Comparison of ENCODE assay signal across 18 mouse cellular contexts in the genomic region with DNA sequence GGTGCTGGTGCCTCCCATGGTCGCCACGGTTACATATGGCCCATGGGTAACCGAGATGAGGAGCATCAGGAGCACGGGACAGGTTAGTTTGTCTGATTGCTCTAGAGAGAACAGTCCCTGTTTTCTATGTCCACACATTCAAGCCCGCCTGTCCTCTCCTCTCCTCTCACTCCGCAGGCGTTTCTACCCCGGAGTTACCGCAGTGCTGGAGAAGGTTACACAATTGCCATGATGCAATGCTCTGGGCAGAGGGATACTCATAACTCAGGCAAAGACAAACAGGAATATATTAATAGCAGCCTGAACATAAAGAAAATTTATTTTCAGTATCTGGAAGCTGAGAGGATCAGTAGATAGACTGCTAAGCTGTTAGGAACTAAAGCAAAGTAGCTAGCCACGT. TPM values are rescaled to one million over a fixed set of nuclear protein-coding genes. Genes with fewer than 3 reads are reported as not detected.
A peak's percentile ranks its signal among the peaks of the same experiment; 100 is the strongest.
DNase-seq lines count a peak whose midpoint lies in the region; ATAC-seq lines count a peak whose summit lies in the region.
"Had no signal": no experiment of that assay in that cellular context is flagged by ENCODE, and none has a peak within 500 bp of the region (broad histone marks: within the 10 kb centered on the region; RNA-seq: fewer than 3 reads in every experiment).

No protein-coding gene starts in this region.

- peaks cover 70% of the 10 kb centered on the region for H3K4me1 ChIP-seq in heart, embryonic 13.5 days
- H3K4me1 ChIP-seq in lung, embryonic 16.5 days (replicated peaks; ENCODE audit: control insufficient read depth, insufficient read depth, low read length) = no peaks in the 10 kb centered on the region
- H3K4me1 ChIP-seq: midbrain, embryonic 12.5 days had no signal

- peaks cover 6% of the 10 kb centered on the region; the same call in 1 of the 2 replicates for H3K36me3 ChIP-seq in heart, embryonic 13.5 days
- H3K36me3 ChIP-seq in lung, embryonic 16.5 days (ENCODE audit: control insufficient read depth, insufficient read depth, low read length) = no peaks in the 10 kb centered on the region
- H3K36me3 ChIP-seq: liver, embryonic 13.5 days; midbrain, embryonic 12.5 days had no signal

- no peaks in the 10 kb centered on the region for H3K9me3 ChIP-seq in heart, embryonic 13.5 days
- H3K9me3 ChIP-seq in lung, embryonic 16.5 days (ENCODE audit: control insufficient read depth, low read length) = no peaks in the 10 kb centered on the region
- H3K9me3 ChIP-seq: liver, embryonic 13.5 days; midbrain, embryonic 12.5 days had no signal

- no peak overlapping the region for H3K4me2 ChIP-seq in heart, embryonic 13.5 days
- H3K4me2 ChIP-seq in lung, embryonic 16.5 days (ENCODE audit: low read depth, low read length) = no peak overlapping the region
- H3K4me2 ChIP-seq: liver, embryonic 13.5 days; midbrain, embryonic 12.5 days had no signal

- DNase-seq in heart, postnatal 25 days (ENCODE audit: low spot score) = no peak
- peak; percentile 6 for DNase-seq in ovary, postnatal 14 days (ENCODE audit: low spot score)
- no peak for DNase-seq in ovary, postnatal 36 days (ENCODE audit: low spot score)
- no peak for DNase-seq in Muller cell, postnatal 12 days (ENCODE audit: inconsistent ontology term)
- DNase-seq in cerebellum, postnatal 4 days (ENCODE audit: low spot score in 2 of 2) = no peak
- DNase-seq in urinary bladder, postnatal 25 days (ENCODE audit: low spot score) = no peak
- DNase-seq: cerebellum, adult 2 months; forebrain, postnatal 0 days; gastrocnemius, postnatal 10 days; heart, postnatal 36 days; kidney, adult 8-10 months; liver, embryonic 13.5 days; right cerebral cortex, postnatal 4 days had no signal

- no peak overlapping the region for H3K4me3 ChIP-seq in heart, embryonic 13.5 days
- H3K4me3 ChIP-seq in lung, embryonic 16.5 days (ENCODE audit: low read length) = no peak overlapping the region
- H3K4me3 ChIP-seq: left cerebral cortex, adult 2 months; liver, embryonic 13.5 days; midbrain, embryonic 12.5 days had no signal

- peak overlapping the region; percentile 44 for H3K27ac ChIP-seq in heart, embryonic 13.5 days (replicated peaks)
- H3K27ac ChIP-seq in lung, embryonic 16.5 days (ENCODE audit: low read length) = no peak overlapping the region
- H3K27ac ChIP-seq: hindbrain, postnatal 0 days; left cerebral cortex, adult 2 months; liver, embryonic 13.5 days; midbrain, embryonic 12.5 days had no signal

- H3K27me3 ChIP-seq in heart, embryonic 13.5 days (replicated peaks) = no peaks in the 10 kb centered on the region
- H3K27me3 ChIP-seq in lung, embryonic 16.5 days (ENCODE audit: control insufficient read depth, insufficient read depth, low read depth, low read length) = no peaks in the 10 kb centered on the region
- H3K27me3 ChIP-seq: midbrain, embryonic 12.5 days had no signal

- no peak for ATAC-seq in heart, embryonic 13.5 days (ENCODE audit: extremely low read depth, insufficient number of reproducible peaks, low FRiP score, low TSS enrichment)
- peak; percentile 83 for ATAC-seq in lung, embryonic 16.5 days (ENCODE audit: low read depth)
- ATAC-seq: forebrain, postnatal 0 days; hindbrain, postnatal 0 days had no signal

- WGBS in heart, embryonic 13.5 days = 74% methylated on average over 10 of the region's 10 CpGs
- WGBS in lung, embryonic 16.5 days = 65% methylated on average over 10 of the region's 10 CpGs

- H3K9ac ChIP-seq in heart, embryonic 13.5 days = 0 out of 2 replicates have a peak overlapping the region, but pooled peaks have one; percentile 5
- no peak overlapping the region for H3K9ac ChIP-seq in lung, embryonic 16.5 days (ENCODE audit: low read length)
- H3K9ac ChIP-seq: forebrain, postnatal 0 days; liver, embryonic 13.5 days; midbrain, embryonic 12.5 days had no signal

- intact Hi-C loops in heart, postnatal 25 days (cut with DNase I) = no loop called here

RNA-seq across cellular contexts. Expression of a gene that starts 37.3 kb away (rescaled TPM):
- 6.0 and 6.3 TPM in 2 replicates for polyA plus RNA-seq in heart, embryonic 13.5 days (2015; fragmentation: Nextera tagmentation; extraction: Ambion mirVana)
- 1 to 10 TPM; 2.6 to 3.3 TPM for total RNA-seq in heart, postnatal 25 days (2021)
- polyA plus RNA-seq in lung, embryonic 16.5 days (2015; fragmentation: Nextera tagmentation; extraction: Ambion mirVana) = 5.8 and 8.3 TPM in 2 replicates

RNA-seq across cellular contexts. Expression of a gene that starts 58.5 kb away (rescaled TPM):
- polyA plus RNA-seq in heart, embryonic 13.5 days (2015; fragmentation: Nextera tagmentation; extraction: Ambion mirVana) = 41.8 and 43.3 TPM in 2 replicates
- total RNA-seq in heart, postnatal 25 days (2021) = 100 to 1,000 TPM; 182 to 191 TPM
- 5.8 TPM in 2 replicates for polyA plus RNA-seq in lung, embryonic 16.5 days (2015; fragmentation: Nextera tagmentation; extraction: Ambion mirVana)
